Mouse (Mus musculus): Measurements from ENCODE around the gene Trip10. TPM values are rescaled to one million over a fixed set of nuclear protein-coding genes. Genes with fewer than 3 reads are reported as not detected.
A peak's percentile ranks its signal among the peaks of the same experiment; 100 is the strongest.

The Trip10 gene
- 8.9 and 10.9 TPM in 2 replicates for total RNA-seq (2012; rRNA removed)
- 10 to 100 TPM in 1 of 2 experiments, not detected in 1; 20.8 TPM for polyA plus RNA-seq (2012; ENCODE audit: insufficient read depth in 1 of 2, insufficient read length in 2 of 2, low read depth in 1 of 2, low replicate concordance in 2 of 2, missing spikeins in 1 of 2)

DNA sequence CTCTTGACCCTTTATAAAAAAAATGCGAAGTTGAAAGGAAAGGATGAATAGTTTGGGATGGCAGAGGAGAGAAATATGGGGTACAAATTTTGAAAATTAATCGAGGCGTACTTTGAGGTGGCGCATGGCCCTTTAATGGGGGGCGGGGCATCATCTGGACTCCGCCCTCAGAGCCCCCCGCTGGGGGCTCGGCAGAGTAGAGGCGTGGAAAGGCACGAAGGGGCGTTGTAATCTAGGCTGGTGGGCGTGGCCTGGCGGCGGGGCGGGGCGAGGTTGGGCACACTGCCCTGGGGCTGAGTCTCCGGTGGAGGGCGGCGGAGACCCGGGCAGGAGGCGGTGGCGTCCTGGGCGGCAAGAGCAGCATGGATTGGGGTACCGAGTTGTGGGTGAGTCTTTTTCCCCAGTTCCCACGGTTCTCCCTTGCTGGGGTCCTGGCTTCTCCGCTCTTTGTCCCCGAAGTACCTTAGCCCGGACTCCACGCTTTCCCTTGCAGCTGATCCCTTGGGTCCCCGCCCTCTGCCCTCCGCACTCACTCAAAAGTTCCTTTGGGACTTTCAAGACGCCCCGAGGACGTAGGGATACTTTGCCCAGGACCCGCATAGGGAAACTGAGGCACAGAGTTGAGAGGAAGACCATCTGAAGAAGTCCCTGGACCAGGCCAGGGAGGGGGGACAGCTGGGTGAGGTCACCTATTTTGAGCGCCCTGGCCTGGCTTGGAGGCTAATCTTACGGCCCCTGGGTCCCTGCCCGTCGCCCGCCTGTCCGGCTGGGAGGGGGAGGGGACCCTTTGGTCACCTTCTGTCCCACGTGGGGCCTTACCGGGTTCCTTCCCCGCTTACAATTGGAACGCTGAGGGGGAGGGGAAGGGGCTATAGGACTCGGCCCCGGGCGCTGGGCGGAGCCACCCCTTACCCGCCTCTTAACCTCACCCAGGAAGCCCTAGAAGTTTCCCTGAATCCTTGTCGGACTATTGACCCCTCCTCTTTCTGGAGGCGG lies at the start of gene Trip10:
Trip10 (plus strand) TSS at position 270 of the 996 bp plus-strand sequence.
- Histone ChIP-seq H3K79me2 (ENCODE audit: control insufficient read depth, insufficient read depth, low read length, poor library complexity) (peaks cover 13% of the 10 kb centered on the region), H3K9me3 (replicated peaks; ENCODE audit: insufficient read depth, low read length) (no peaks in the 10 kb centered on the region), H3K36me3 (ENCODE audit: control insufficient read depth in 1 of 2, insufficient read depth in 2 of 2, low read length in 2 of 2) (peaks cover 0 to 7% of the 10 kb centered on the region in 2 experiments; a peak in 2 of 4 replicates), H3K9ac (ENCODE audit: control insufficient read depth, low read depth, low read length, poor library complexity, severe bottlenecking) (peak within 1 kb of the TSS; percentile 85), H3K27ac (ENCODE audit: control insufficient read depth, low read depth, low read length) (peak within 1 kb of the TSS; percentile 81), H3K4me1 (ENCODE audit: control insufficient read depth in 1 of 2, insufficient read depth in 2 of 2, low read length in 2 of 2) (peaks cover 0 to 18% of the 10 kb centered on the region in 2 experiments; a peak in 2 of 4 replicates), H3K27me3 (ENCODE audit: control insufficient read depth in 1 of 2, insufficient read depth in 2 of 2, low read length in 2 of 2) (no peaks in the 10 kb centered on the region), H3K4me3 (ENCODE audit: control insufficient read depth in 1 of 2, insufficient read depth in 1 of 2, low read depth in 2 of 2, low read length in 2 of 2) (peak within 1 kb of the TSS; percentile 91 to 92)
- peak; percentile 91 for DNase-seq (ENCODE audit: low read depth, low spot score)
- TF ChIP-seq ZC3H11A (IDR thresholded peaks at IDR 0.05; ENCODE audit: low read depth, low read length) (no peak), MAX (IDR thresholded peaks at IDR 0.05; ENCODE audit: low read length) (0 out of 2 replicates have a peak, but pooled peaks have one; percentile 13), TBP (IDR thresholded peaks at IDR 0.05; ENCODE audit: low read depth, low read length) (0 out of 2 replicates have a peak, but pooled peaks have one; percentile 29), ELF1 (IDR thresholded peaks at IDR 0.05; ENCODE audit: low read depth, low read length) (no peak), MYC (IDR thresholded peaks at IDR 0.05; ENCODE audit: low read depth, low read length) (peak; percentile 26; the same call in 1 of the 2 replicates), USF1 (IDR thresholded peaks at IDR 0.05; ENCODE audit: low read depth, low read length) (peak; percentile 34; the same call in 1 of the 2 replicates), MAZ (IDR thresholded peaks at IDR 0.05; ENCODE audit: low read depth, low read length) (peak; percentile 57; the same call in 1 of the 2 replicates), ETS1 (IDR thresholded peaks at IDR 0.05; ENCODE audit: low read depth, low read length) (no peak), TCF12 (IDR thresholded peaks at IDR 0.05; ENCODE audit: low read depth, low read length) (no peak), HCFC1 (IDR thresholded peaks at IDR 0.05; ENCODE audit: low read depth, low read length) (peak; percentile 75), GATA1 (IDR thresholded peaks at IDR 0.05; ENCODE audit: low read depth, low read length) (no peak), MXI1 (IDR thresholded peaks at IDR 0.05; ENCODE audit: low read depth, low read length) (peak; percentile 57; the same call in 1 of the 2 replicates), POLR2A (IDR thresholded peaks at IDR 0.05; ENCODE audit: control insufficient read depth in 1 of 2, insufficient read depth in 1 of 2, low read depth in 1 of 2, low read length in 2 of 2, poor library complexity in 1 of 2) (peak in 1 of 2 experiments; percentile 58; a peak in 2 of 4 replicates), ZMIZ1 (IDR thresholded peaks at IDR 0.05; ENCODE audit: low read depth, low read length) (no peak), CTCF (IDR thresholded peaks at IDR 0.05 in 2 of 3, conservative IDR thresholded peaks at IDR 0.05 in 1 of 3; ENCODE audit: control insufficient read depth in 1 of 3, insufficient read depth in 1 of 3, low read depth in 2 of 3, low read length in 3 of 3, poor library complexity in 1 of 3, severe bottlenecking in 1 of 3) (peak in 2 of 3 experiments; percentile 3 to 25; a peak in 3 of 6 replicates), BHLHE40 (IDR thresholded peaks at IDR 0.05; ENCODE audit: borderline replicate concordance, low read depth, low read length) (no peak), SIN3A (IDR thresholded peaks at IDR 0.05; ENCODE audit: low read length) (peak; percentile 73), CHD2 (IDR thresholded peaks at IDR 0.05; ENCODE audit: low read length) (no peak), NELFE (IDR thresholded peaks at IDR 0.05; ENCODE audit: low read depth, low read length) (peak; percentile 52), POLR2AphosphoS2 (IDR thresholded peaks at IDR 0.05; ENCODE audit: low read length) (no peak), SMC3 (IDR thresholded peaks at IDR 0.05; ENCODE audit: low read depth, low read length) (no peak), JUND (IDR thresholded peaks at IDR 0.05; ENCODE audit: low read depth, low read length) (no peak), ZKSCAN1 (IDR thresholded peaks at IDR 0.05; ENCODE audit: low read depth, low read length) (no peak), E2F4 (IDR thresholded peaks at IDR 0.05; ENCODE audit: borderline replicate concordance, low read depth, low read length) (no peak)

Data from MEL (cell line).